Mouse (Mus musculus) heart, adult 11 months (tissue): ENCODE results near the gene Nbea.
A peak's percentile ranks its signal among the peaks of the same experiment; 100 is the strongest.
"Not testable (repeated sequence)": the region's sequence is repeated elsewhere in the genome, so short reads cannot be mapped to it uniquely, and the experiment has no call there.

Experiments used
- DNase-seq: peaks from one replicate; pipeline ENCODE4 v3.0.0; 2022

Gene Nbea

DNA sequence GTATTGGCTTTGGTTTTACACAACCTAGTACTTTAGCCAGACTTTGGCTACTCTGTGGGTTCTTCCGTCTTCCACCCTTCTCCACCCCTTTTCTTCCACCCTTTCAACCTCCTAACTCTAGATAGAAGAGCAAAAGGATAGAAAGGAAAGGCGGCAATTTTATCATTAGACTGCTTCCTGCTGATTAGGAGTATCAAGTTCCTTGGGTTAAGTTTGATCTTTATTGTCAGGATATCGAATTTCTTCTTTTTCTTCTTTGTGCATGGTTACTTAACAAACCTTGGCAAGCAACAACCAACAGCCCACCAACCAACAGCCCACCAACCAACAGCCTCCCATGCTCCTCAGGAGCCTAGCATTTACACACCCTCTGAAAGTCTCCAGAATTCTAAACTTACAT, 165.0 kb downstream of the Nbea start:
- no peak for DNase-seq

DNA sequence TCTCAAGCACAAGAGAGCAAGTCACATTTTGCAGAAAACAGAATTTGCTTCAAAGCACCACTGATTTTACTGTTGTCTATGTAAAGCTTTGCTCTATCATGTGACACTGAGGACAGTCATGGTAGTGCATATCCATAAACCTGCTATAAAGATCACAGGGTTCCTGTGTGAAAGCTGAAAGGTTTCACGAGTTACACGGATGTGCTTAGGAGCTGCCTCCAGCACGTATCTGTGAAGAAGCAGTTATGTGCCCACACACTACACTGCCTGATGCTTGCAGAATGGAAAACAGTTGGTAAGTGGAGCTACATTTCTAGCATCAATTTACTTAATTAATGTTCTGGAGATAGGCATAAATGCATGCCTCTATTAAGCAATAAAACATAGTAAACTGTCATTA, 172.4 kb downstream of the Nbea start:
- DNase-seq, result no peak

DNA sequence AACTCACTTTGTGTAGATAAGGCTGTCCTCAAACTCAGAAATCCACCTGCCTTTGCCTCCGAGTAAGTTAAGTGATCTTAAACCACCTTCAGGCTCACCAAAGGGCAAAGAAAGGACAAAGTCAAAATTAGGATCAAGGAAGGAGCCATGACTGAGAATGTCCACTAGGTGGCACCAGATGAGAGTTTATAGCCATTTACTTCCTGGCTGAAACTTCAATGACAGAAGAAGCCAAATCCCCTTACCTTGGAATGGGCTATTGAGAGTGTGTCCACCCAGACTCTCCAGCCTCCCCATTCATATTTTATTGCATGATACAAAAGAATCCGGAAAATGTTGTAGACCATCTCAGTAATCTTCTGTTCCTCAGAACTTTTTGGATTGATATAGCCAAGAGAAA, 175.5 kb downstream of the Nbea start:
- DNase-seq, result no peak

DNA sequence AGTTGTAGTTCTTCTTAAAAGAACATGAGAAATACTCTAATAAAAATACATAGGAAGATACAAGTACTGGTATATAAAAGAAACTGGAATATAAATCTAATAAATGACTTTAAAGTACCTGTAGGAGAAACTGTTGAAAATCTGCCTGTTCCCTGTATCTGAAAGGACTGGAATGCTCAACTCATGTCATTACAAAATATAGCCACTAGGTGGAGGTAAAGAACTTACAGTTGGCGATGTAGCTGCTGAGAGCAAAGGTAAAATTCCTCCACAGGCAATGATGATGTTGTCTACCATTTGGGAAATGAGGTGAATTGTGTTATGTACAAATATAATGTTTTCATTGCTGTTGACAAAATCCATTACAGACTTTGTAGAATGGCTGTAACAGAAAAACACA, 183.2 kb downstream of the Nbea start:
- DNase-seq, result no peak

DNA sequence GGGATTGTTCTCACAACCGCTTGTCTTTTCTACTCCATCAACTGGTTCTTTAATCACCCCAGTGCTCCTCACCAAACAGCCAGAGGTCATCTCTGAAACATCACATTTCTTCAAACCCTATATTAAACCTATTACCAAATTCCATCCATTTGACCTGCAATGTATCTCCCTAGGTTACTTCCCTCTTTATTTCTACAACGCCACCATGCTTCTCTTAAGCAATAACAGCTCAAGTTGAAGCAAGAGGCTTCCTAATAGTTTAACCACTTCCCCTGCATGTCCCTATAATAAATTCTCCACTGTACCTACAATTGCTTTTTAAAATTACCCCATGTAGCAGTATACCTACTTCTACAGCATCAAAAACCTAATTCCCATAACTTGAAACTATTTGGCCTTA, 205.1 kb downstream of the Nbea start:
- DNase-seq, result no peak

DNA sequence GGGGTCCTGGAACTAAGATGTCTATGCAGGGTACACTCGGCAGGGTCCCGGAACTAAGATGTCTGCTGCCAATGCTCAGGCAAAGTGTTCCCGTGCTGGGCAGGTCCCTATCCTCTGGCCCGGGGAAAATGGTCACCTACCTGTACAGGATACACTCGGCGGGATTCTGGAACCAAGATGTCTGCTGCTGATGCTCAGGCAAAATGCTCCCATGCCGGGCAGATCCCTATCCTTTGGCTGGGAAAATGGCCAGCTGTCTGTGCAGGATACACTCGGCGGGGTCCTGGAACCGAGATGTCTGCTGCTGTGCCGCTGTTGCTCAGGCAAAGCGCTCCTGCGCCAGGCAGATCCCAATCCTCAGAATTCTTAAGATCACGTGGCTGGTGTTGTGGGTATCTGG, 206.5 kb downstream of the Nbea start:
- DNase-seq, result not testable (repeated sequence)

DNA sequence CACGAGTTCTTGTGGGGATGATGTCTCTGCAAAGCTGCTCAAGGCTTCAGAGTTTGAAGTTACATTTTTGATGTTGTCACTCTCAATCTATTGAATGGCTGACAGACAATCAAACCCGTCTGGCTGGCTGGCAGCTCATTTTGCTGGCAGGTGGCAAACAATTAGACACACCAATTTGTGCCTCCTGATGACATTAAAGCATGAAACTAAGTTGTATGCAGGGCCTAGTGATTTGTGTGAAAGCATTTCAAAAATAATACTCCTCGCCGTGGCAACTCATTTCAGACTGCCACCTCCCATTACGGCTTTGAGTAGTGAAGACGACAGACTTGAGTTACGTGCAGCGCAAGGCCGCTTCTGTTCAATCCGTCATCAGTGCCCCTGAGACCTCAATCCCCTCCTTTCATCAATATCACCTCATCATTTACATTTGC, 217.8 kb downstream of the Nbea start:
- no peak for DNase-seq

DNA sequence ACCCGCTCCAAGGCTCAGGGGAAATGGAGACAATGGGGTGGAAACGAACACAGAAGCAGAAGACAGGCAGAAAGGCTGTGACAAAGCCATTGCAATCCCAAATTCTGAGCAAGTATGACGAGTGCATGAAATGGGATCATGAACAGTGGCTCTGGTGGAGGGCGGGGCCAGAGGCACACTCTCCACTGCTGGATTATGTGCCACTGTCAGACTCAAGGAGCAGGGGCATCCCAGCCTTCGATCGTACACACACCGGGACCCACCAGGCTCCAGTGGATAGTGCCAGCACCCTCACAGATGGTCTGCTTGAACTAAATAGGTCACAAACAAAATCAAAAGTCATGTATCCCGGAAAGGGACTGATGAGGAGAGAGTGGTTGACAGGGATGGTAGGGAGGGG, 220.5 kb downstream of the Nbea start:
- DNase-seq, result no peak

DNA sequence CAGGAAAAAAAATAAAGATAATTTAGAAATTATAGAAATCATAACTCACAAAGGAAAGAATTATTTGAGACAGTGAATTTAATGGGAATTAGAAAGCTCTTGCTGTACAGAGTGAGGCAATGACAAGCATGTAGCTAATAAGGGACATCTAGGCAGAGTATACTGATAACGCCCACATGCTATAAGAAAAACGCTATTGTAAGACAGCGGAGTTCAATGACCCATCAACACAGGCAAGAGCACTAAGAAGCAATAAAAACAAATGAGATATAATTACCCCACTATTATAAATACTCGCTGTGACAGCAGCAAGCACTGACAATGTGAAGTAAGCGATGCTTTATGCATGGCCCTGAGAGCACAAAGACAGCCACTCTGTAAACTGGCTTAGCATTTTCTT, 233.5 kb downstream of the Nbea start:
- no peak for DNase-seq

DNA sequence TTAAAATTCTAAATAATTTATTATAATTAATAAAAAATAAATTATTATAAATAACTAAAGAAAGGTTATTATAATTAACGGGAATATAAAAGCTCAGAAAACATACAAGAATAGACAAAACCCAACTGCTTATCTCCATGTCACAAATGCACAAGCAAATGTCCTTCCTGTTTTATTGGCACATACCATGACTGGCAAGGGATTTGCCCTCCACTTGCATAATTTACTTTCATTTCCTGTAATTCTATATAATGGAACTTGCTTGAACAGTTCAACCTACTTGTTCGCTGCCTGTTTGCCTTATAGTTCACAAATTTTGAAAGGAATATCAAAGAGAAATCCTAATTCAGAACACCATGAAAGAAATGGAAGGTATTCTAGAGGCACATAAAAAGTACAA, 234.4 kb downstream of the Nbea start:
- no peak for DNase-seq

DNA sequence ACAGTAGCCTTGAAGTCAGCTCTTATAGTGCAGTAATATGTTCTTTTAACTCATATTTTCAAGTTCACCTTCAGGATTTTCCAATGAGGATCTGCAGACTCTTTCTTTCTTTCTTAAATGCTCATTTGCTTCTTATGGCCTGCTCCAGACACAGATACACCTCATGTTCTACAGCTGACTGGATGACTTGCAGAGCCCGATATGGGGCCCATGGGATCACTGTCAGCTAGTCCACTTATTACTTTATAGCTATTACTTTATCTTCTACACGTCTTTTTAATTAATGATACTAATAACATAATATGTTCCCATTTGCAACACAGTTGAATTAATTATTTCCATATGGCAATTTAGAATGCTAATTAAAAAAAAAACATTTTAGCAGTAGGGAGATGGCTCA, 256.2 kb downstream of the Nbea start:
- no peak for DNase-seq

DNA sequence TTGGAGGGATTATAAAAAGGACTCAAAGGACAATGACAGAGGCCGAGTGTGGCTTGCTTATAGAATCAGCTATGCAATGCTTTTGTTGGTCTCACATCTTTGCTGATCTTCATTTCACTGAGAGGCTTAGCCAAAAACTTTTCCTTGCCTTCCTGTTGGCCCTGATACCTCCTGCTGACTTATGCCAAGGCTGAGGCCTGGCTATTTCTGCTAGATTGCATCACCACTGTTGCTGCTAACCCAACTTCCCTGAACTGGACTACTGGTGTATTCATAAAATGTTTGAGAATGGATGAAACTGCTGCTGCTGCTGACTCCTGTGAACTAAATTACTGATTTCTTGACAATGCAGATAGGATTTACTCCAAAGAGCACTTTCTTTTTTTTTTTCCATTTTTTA, 274.2 kb downstream of the Nbea start:
- DNase-seq, result peak; percentile 87

DNA sequence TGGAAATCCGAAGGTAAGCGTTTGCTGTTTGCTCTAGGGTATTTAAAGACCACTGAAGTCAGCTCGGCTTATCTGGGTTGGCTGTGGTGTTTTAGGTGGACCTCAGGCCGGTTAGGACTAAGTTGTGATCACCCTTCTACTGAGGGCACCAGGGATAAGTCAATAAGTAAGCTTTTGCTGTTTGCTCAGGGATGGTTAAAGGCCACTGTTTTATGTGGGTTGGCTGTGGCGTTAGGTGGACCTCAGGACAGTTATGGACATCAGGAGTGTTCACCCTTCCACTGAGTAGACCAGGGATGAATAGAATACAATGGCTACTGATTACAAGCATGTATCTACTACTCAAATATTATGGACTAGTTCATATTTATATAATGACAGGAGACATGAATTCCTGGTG, 292.9 kb downstream of the Nbea start:
- DNase-seq, result no peak

DNA sequence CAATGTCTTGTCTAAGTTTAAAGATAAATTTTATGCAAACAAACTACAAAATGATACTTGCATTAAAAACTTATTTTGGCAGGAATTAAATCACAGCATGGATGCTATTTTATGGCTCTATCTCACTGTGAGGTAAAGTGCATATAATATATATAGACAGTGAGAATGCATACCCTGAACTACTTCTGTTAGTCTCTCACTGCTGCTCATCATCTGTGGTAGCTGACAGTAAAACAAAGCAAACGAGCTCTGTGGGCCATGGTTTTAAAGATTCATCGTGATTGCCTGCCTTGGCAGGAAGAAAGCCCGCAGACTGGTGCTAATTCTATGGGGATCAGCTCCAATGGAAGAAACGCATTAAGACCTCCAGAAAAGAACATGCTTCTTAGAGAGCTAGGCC, 294.3 kb downstream of the Nbea start:
- peak; percentile 77 for DNase-seq

DNA sequence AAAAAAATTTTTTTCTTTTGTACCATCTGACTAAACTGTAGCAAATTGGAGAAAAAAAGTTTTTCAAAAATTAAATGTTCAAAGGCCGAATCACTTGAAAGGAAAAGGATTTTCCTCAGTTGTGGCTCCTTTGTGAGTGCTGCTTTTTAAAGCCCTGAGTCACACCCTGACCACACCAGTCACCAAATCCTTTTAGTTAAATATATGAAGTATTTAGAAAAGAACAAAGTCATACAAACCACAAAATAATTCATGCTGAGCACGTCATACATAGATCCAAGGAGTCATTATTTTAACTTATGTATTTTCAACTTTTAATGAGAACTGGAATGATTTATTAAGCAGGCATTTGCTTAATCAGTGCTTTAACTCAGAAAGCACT, 295.7 kb downstream of the Nbea start:
- DNase-seq, result no peak

DNA sequence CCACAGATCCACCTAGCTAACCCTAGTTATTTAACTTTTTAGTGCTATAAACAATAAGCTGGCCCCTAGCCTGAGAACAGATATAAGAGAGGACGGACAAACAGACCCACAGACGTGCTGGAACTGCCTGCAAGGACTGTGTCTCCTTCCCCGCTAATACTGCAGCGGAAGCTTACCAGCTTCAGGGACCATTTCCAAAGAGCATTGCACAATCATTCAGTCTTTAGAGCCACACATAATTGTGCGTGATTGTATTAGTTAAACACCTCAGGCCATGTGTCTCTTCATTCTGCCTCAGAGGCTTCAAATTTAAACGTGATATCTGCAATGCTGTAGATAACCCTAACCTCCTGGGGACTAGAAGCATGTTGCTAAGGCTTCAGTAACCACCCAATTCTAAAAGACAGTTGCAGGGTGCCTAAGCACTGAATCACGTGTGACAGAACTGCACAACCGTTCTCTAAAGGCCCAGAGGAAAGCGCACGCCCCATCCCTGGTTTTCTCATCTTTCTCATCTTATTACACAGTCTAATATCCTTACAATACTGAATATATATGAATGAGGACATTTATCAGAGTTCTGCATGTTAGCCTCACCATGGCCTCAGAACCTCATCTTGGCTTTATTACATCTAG, 296.2 kb downstream of the Nbea start:
- DNase-seq, result peak; percentile 87

DNA sequence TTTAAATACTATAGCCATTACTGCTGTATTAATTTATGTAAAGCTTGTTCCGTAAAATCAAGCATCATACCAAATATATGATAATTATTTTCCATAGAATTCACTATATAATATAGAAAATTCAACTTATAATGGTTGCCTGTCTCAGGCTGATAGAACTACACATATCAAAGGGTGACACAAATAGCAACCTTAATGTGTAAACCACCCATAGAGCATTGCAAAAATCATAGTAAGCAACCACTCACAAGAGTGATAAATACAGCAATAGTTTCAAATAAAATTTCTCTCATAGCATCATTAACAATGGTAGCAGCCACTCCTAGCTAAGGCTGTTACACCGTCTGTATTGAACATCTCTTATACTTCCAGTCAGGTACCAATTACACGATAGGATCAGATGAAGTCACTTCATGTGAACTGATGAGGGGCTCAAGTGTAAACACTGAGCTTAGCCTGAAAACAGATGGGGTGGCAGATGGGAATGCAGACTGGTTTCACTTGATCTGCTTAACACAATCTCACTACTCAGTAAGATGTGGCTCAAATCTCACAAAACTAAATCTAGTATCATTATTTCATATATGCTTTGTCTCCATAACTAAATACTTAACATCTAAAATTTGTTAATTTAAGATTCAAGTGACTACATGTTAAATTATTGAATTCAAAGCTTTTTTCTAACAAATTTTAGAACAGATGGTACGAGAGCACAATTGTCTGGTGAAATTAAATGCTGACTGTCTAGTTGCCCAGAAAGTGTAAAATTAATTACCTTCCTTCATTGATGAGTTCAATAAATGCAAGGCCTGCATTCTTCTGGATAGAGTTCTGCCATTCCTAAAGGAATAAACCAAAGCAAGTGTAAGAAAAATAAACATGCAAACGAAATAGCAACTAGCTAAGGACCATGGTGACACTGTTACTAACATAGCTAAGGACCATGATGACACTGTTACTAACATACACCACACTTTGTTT, 310.3 kb downstream of the Nbea start:
- DNase-seq, result no peak

DNA sequence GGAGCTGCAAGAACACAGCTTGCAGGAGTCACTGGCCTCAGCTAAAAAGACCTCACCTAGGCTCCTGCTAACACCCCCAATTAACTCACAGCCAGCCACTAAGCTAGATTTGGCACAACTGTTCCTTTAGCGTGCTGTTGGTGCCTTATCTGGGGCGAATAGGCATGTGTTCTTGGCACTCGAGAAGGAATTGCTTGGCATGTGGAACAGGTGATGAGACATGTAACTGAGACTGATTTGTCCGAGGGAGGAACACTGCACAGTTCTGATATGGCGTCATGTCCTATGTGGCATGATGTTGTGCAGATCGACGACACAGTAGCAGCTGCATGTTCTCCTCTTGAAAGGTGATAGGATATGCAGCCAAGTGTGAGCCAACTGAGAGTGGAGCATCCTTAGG, 331.0 kb downstream of the Nbea start:
- DNase-seq, result peak; percentile 94

DNA sequence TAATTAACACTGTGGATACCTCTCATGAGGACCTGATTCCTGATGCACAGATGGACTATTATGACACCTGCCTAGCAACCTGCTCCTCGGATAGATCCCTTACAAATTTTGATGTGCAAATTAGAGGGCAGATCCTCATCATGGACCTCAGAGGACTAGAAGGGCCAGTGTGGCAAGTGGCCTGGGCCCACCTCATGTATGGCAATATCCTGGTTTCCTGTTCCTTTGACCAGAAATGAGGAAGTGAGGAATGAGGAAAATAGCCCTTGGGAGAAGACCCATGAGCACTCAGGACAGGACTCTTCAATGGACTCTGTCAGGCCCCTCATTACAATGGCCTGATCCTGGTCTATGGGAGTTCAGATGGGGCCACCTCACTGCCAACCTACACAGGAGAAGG, 336.4 kb downstream of the Nbea start:
- DNase-seq, result no peak

DNA sequence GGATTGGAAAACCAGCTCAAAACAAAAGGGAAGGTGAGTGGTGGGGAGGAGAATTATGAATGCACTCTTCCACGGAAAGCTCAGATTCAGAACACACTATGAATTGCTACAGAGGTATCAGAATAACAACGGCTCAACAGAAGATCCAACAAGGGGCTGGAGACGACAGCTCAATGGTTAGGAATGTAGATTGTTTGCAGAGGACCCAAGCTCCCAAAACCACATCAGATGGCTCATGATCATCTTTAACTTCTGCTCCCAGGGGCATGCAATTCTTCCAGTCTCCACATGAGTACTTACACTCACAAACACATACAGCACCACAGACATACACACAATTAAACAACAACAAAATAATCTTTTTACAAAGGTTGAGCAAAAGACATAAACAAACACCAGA, 346.3 kb downstream of the Nbea start:
- DNase-seq, result no peak

DNA sequence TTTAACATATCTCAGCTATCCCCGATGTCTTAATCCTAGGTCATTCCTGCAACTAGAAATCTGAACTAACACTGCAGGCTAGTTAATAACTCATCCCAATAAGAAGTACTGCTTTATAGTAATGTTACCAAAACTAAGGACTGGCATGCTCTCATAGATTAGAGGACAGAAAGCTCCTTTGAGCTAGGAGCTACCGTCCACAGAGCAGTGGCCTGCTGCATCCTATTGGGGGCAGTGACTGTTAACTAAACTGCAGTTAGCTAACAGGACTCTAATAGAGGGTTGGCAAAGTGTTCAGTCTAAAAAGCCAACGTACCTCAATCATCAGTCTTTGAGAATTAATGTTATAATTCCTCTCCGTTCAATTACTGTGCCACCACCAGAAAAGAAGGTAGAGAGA, 348.3 kb downstream of the Nbea start:
- DNase-seq, result no peak

DNA sequence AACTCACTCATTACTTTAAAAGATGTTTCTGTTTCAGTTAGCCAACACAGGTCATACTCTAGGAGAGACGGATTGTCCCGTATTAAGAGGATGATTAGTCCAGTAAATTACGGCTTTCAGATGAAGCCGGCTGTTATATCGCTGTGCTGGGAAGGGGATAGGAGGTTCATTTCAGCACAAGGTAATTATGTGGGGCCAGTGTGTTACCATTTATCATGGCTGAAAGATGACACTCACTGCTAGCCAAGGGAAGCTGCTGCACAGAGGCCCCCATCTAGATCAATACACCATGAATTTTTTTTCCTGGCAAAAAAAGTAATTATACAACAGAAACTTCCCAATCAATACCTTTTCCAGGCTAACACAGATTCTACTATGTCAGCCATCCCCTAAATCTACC, 353.3 kb downstream of the Nbea start:
- DNase-seq, result no peak

DNA sequence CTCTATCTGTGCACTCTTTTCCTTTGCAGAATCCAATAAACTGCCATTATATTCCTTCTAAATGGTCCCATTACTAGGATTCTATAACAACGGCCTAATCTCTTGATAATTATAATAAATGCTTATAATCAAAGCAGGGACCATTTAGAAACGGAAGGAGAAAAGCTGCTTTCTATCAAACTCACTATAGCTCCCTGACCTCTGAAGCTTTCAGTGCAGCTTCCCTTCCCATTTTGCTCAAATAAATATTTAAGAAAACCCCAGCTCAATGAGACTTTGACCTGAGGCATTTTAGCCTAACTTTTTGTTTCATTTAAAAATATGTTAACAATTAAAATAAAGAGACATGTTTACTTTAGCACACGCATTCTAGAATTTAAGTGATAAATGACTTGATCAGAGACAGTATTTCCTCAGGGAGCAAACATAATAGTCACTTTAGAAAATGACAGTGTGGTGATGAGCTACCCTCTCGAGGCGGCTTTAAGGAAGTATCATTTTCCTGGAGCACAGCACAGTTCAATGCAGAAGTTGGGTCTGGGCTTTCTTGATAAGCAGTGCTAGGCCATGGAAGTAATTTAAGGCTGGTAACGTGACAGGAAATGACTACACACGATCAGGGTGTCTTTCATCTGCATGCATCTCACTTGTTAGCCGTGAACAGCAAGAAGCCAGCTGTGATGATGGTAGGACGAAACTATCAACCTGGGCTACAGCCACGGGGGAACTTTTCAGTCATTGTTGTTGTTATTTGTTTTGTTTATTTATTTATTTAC, 354.8 kb downstream of the Nbea start:
- peak; percentile 87 for DNase-seq

DNA sequence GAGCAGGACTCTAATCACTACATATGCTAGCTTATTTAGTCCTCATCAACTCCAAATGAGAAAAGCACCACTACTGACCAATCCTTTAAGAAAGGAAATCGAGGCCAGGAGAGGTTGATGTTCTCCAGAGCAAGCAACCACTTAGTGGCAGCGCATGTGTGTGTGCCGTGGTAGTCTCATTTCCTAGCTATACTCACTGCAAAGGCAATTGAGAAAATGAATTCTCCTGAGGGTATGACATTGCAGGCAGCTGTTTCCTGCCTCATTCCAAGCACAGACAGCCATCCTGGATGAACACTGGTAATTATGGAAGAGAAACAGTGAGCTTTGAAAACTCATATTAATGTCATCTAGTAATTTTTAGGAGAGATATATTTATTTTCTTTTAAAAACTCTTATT, 358.6 kb downstream of the Nbea start:
- peak; percentile 89 for DNase-seq
